8 mouse cellular contexts compared by ENCODE assay signal in the genomic region with DNA sequence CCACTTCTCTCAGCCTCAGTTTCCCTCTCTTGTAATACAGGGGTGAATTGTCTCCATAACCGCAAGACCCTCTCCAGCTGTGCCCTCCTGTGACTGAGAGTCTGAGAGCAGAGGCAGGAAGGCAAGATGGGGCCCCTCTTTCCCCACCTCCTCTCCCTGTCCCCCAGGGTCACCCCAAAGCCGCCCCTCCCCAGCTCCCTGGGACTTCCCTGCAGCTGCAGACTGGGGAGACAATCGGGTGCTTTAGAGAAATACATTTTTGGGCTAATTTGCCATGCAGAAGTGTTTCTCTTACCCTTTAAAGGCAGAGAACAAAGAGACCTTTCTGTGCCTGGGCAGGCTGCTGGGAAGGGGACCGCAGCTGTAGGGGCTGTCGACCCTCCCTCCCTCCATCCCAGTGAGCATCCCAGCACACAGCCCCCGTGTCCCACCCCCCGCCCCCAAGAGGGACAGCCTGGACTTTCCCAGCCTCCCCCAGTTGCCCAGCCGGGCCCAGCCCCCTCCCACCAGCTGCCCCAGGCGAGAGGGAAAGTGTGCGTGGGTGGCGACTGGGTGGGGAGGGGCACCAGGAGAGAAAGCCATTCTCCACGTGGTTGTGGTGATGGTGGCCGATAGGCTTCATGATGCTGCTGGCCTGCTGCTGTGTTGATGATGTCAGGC. TPM values are rescaled to one million over a fixed set of nuclear protein-coding genes. Genes with fewer than 3 reads are reported as not detected.
DNase-seq lines count a peak whose midpoint lies in the region.
"Had no signal": no experiment of that assay in that cellular context is flagged by ENCODE, and none has a peak within 500 bp of the region (broad histone marks: within the 10 kb centered on the region; RNA-seq: fewer than 3 reads in every experiment).

No protein-coding gene starts in this region.

- no peaks in the 10 kb centered on the region for H3K9me3 ChIP-seq in midbrain, embryonic 10.5 days (replicated peaks)
- H3K9me3 ChIP-seq: megakaryocyte, embryonic 14.5 days had no signal

- H3K4me3 ChIP-seq in midbrain, embryonic 10.5 days, result no peak overlapping the region; the same call in 1 of the 2 replicates
- H3K4me3 ChIP-seq: megakaryocyte, embryonic 14.5 days had no signal

- H3K36me3 ChIP-seq in midbrain, embryonic 10.5 days, result no peaks in the 10 kb centered on the region

- peak; percentile 66 for DNase-seq in right cerebral cortex, postnatal 14 days
- no peak for DNase-seq in right cerebral cortex, adult 18-20 months
- peak; percentile 26 for DNase-seq in forelimb bud, embryonic 11.5 days (ENCODE audit: low read depth, low spot score)
- DNase-seq in midbrain, embryonic 10.5 days (ENCODE audit: low spot score), result peak; percentile 38
- no peak for DNase-seq in ovary, postnatal 36 days (ENCODE audit: low spot score)
- DNase-seq in gastrocnemius, postnatal 36 days, result no peak
- DNase-seq in kidney, adult 9 months, result no peak

- H3K27ac ChIP-seq in midbrain, embryonic 10.5 days (replicated peaks), result peak overlapping the region; percentile 88

- peaks cover 34% of the 10 kb centered on the region for H3K4me1 ChIP-seq in midbrain, embryonic 10.5 days

- WGBS in midbrain, embryonic 10.5 days, result 36% methylated on average over 13 of the region's 13 CpGs

- intact Hi-C loops in gastrocnemius, postnatal 36 days (cut with DNase I), result no loop called here

- peaks cover 29% of the 10 kb centered on the region; the same call in 1 of the 2 replicates for H3K27me3 ChIP-seq in midbrain, embryonic 10.5 days (ENCODE audit: low read depth, poor library complexity, severe bottlenecking)

RNA-seq across cellular contexts. Expression of a gene that starts 27.4 kb away (rescaled TPM):
- polyA plus RNA-seq in midbrain, embryonic 10.5 days (2016; fragmentation: Nextera tagmentation; extraction: Ambion mirVana), result 42.1 and 52.2 TPM in 2 replicates
- 10 to 100 TPM; 26.9 to 30.9 TPM for total RNA-seq in gastrocnemius, postnatal 36 days (2021)

RNA-seq across cellular contexts. Expression of a gene that starts 27.6 kb away (rescaled TPM):
- 0.12 and 0.34 TPM in 2 replicates for polyA plus RNA-seq in midbrain, embryonic 10.5 days (2016; fragmentation: Nextera tagmentation; extraction: Ambion mirVana)
- total RNA-seq in gastrocnemius, postnatal 36 days (2021), result under 1 TPM in 1 of 2 experiments, not detected in 1; 0.46 TPM

RNA-seq across cellular contexts. Expression of a gene that starts 36.6 kb away (rescaled TPM):
- polyA plus RNA-seq in midbrain, embryonic 10.5 days (2016; fragmentation: Nextera tagmentation; extraction: Ambion mirVana), result 0.61 and 2.5 TPM in 2 replicates
- total RNA-seq in gastrocnemius, postnatal 36 days (2021), result 1 to 10 TPM in 1 of 2 experiments, under 1 TPM in 1; 0.97 to 1.8 TPM

RNA-seq across cellular contexts. Expression of a gene that starts 52.9 kb away (rescaled TPM):
- 0.06 and 0.14 TPM in 2 replicates for polyA plus RNA-seq in midbrain, embryonic 10.5 days (2016; fragmentation: Nextera tagmentation; extraction: Ambion mirVana)
- under 1 TPM in 1 of 2 experiments, not detected in 1; 0.18 TPM for total RNA-seq in gastrocnemius, postnatal 36 days (2021)

Comparison
In these comparisons a context has a peak if more than half of its experiments do, and no peak if none do; other contexts are left out.
1. DNase-seq: peak in right cerebral cortex, postnatal 14 days (single experiment), forelimb bud, embryonic 11.5 days (single experiment) and midbrain, embryonic 10.5 days (single experiment); none in right cerebral cortex, adult 18-20 months (single experiment), ovary, postnatal 36 days (single experiment), gastrocnemius, postnatal 36 days (0 of 2) and kidney, adult 9 months (single experiment).